Mouse (Mus musculus) neural tube, embryonic 14.5 days (tissue): ENCODE data around the gene Lasp1. TPM values are rescaled to one million over a fixed set of nuclear protein-coding genes. Genes with fewer than 3 reads are reported as not detected.
"Not testable (repeated sequence)": the region's sequence is repeated elsewhere in the genome, so short reads cannot be mapped to it uniquely, and the experiment has no call there.

Source experiments
- ATAC-seq: fragments of 200-750 bp; cut with Nextera tagmentation; 2 replicates; pipeline ENCODE4 v1.8.0; 2017; ENCODE audit warnings: low read depth, mild to moderate bottlenecking, moderate TSS enrichment, moderate library complexity
- H3K27ac ChIP-seq: fragments of 300-500 bp; sonication (generic); 2 replicates; pipeline ENCODE4 v1.5.1; 2014; ENCODE audit warnings: low read depth, mild to moderate bottlenecking, control low read depth, low read length, moderate library complexity, mixed read lengths
- H3K27me3 ChIP-seq: fragments of 300-500 bp; sonication (generic); 2 replicates; pipeline ENCODE4 v1.6.1; 2014; ENCODE audit warnings: low read length; ENCODE audit not compliant: control insufficient read depth, insufficient read depth
- H3K36me3 ChIP-seq: fragments of 300-500 bp; sonication (generic); 2 replicates; pipeline ENCODE4 v1.6.1; 2014; ENCODE audit warnings: low read length, mixed read lengths; ENCODE audit not compliant: control insufficient read depth, insufficient read depth
- H3K4me1 ChIP-seq: fragments of 300-500 bp; sonication (generic); 2 replicates; pipeline ENCODE4 v1.6.1; 2014; ENCODE audit warnings: low read length; ENCODE audit not compliant: control insufficient read depth, insufficient read depth
- H3K4me2 ChIP-seq: fragments of 300-500 bp; sonication (generic); 2 replicates; pipeline ENCODE4 v1.6.1; 2014; ENCODE audit warnings: mild to moderate bottlenecking, low read depth, low read length, control low read depth
- H3K4me3 ChIP-seq: fragments of 300-500 bp; sonication (generic); 2 replicates; pipeline ENCODE4 v1.5.1; 2014; ENCODE audit warnings: low read depth, low read length, control low read depth, mixed read lengths
- H3K9ac ChIP-seq: fragments of 300-500 bp; sonication (generic); replicated peaks from 2 replicates; pipeline ENCODE4 v1.6.1; 2014; ENCODE audit warnings: low read depth, mild to moderate bottlenecking, control low read depth, low read length, mixed read lengths
- H3K9me3 ChIP-seq: fragments of 300-500 bp; sonication (generic); 2 replicates; pipeline ENCODE4 v1.6.1; 2016; ENCODE audit warnings: low read length; ENCODE audit not compliant: control insufficient read depth
- WGBS: fragments of 180-500 bp; shearing (Covaris S2); extraction: QIAGEN DNeasy Blood & Tissue Kit; methylation state at CpG from one replicate; pipeline ENCODE4 v1.1.7; 2014; 5-methylcytosine and 5-hydroxymethylcytosine counted together
- polyA plus RNA-seq: library from polyadenylated mRNA; unstranded; fragments of >200 nt; fragmentation: Nextera tagmentation; extraction: Ambion mirVana; gene quantifications from 2 replicates; pipeline ENCODE4 v1.2.1, GENCODE M21; 2014

The Lasp1 gene
- polyA plus RNA-seq, 1 experiment from 2014 or later: 82.9 TPM

DNA sequence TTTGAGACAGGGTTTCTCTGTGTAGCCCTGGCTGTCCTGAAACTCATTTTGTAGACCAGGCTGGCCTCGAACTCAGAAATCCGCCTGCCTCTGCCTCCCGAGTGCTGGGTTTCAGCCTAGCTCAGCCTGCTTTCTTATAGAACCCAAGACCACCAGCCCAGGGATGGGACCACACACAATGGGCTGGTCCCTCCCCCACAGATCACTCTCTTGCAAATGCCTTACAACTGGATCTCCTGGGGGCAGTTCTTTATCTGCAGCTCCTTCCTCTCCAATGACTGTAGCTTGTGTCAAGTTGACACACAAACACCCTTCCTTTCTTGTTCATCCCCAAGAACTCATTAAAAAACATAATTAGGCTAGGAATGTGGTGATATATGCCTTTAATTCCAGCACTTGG lies 10.8 kb upstream of the Lasp1 start:
- WGBS: 95% methylated on average over 3 of the region's 3 CpGs

DNA sequence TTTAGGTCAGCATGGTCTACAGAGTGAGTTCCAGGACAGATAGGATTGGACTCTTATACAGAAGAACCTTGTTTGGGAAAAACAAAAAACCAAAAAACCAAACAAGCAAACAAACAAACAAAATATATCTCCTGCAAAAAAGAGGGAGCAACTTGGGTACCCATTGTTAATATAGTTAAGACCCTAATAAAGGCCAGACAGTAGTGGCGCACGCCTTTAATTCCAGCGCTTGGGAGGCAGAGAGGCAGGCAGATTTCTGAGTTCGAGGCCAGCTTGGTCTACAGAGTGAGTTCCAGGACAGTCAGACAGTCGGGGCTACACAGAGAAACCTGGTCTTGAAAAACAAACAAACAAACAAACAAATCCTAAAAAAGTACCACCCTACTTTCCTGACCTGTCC lies 9.1 kb upstream of the Lasp1 start:
- H3K27ac ChIP-seq: no peak overlapping the region
- no peaks in the 10 kb centered on the region for H3K27me3 ChIP-seq
- ATAC-seq: no peak
- H3K4me3 ChIP-seq: no peak overlapping the region
- H3K9ac ChIP-seq: no peak overlapping the region
- H3K9me3 ChIP-seq: no peaks in the 10 kb centered on the region
- no peak overlapping the region for H3K4me2 ChIP-seq
- no peaks in the 10 kb centered on the region for H3K4me1 ChIP-seq
- H3K36me3 ChIP-seq: no peaks in the 10 kb centered on the region
- 88% methylated on average over 5 of the region's 5 CpGs for WGBS

More for the DNA sequence above, 10.8 kb upstream of the Lasp1 start:
- no peak for ATAC-seq
- no peak overlapping the region for H3K4me2 ChIP-seq
- H3K4me3 ChIP-seq: no peak overlapping the region
- no peak overlapping the region for H3K9ac ChIP-seq
- no peaks in the 10 kb centered on the region for H3K27me3 ChIP-seq
- H3K36me3 ChIP-seq: no peaks in the 10 kb centered on the region
- H3K27ac ChIP-seq: no peak overlapping the region
- H3K4me1 ChIP-seq: no peaks in the 10 kb centered on the region
- no peaks in the 10 kb centered on the region for H3K9me3 ChIP-seq

DNA sequence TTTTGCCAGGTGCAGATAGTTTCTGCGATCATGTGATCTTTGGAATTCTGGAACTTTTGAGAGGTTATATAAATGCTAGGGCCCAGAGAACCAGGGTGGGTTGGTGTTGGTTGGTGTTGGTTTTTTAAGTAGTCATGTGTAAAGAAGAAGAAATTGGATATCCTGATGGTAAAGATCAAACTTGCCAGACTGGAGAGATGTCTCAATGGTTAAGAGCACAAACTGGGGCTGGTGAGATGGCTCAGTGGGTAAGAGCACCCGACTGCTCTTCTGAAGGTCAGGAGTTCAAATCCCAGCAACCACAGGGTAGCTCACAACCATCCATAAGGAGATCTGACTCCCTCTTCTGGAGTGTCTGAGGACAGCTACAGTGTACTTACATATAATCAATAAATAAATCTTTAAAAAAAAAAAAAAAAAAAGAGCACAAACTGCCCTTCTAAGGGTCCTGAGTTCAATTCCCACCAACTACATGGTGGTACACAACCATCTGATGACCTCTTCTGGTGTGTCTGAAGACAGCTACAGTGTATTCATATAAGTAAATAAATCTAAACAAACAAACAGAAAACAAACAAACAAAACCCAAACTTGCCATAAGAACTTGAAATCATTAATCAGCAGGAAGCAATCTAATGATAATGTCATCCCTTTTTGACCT lies 7.9 kb upstream of the Lasp1 start:
- H3K4me3 ChIP-seq, ATAC-seq, H3K9ac ChIP-seq, H3K27me3 ChIP-seq, H3K36me3 ChIP-seq, H3K27ac ChIP-seq, H3K4me1 ChIP-seq, H3K4me2 ChIP-seq, H3K9me3 ChIP-seq: not testable (repeated sequence)
- 76% methylated on average over 2 of the region's 2 CpGs for whole genome bisulfite sequencing

DNA sequence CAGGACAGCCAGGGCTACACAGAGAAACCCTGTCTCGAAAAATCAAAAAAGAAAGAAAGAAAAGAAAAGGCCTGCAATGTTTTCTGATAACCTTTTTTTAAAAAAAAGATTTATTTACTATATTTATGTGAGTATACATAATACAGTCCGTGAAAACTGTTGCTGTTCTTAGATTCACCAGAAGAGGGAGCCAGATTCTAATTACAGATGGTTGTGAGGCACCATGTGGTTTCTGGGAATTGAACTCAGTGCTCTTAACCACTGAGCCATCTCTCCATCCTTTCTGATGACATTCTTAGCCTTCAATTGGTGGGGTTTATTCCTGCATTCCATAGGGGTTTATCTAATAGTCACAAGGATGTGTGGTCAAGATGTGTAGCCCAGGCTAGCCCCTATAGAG lies 5.6 kb upstream of the Lasp1 start:
- H3K4me3 ChIP-seq: no peak overlapping the region
- no peaks in the 10 kb centered on the region for H3K36me3 ChIP-seq
- H3K9me3 ChIP-seq: no peaks in the 10 kb centered on the region
- H3K27ac ChIP-seq: no peak overlapping the region
- no peaks in the 10 kb centered on the region for H3K27me3 ChIP-seq
- 4% methylated on average over 2 of the region's 2 CpGs for WGBS
- no peak for ATAC-seq
- no peak overlapping the region for H3K4me2 ChIP-seq
- H3K4me1 ChIP-seq: no peaks in the 10 kb centered on the region
- H3K9ac ChIP-seq: no peak overlapping the region

GRCm38 (mm10) chr11:97796910-97797309 lies 1.9 kb upstream of the Lasp1 start:
- Histone ChIP-seq H3K4me2 (no peak overlapping the region), H3K4me1 (peaks cover 10% of the 10 kb centered on the region; the same call in 1 of the 2 replicates), H3K27me3 (no peaks in the 10 kb centered on the region; the same call in 1 of the 2 replicates), H3K9me3 (no peaks in the 10 kb centered on the region), H3K4me3 (no peak overlapping the region), H3K27ac (no peak overlapping the region), H3K36me3 (no peaks in the 10 kb centered on the region), H3K9ac (no peak overlapping the region)
- WGBS: 4% methylated on average over 6 of the region's 6 CpGs
- ATAC-seq: no peak

DNA sequence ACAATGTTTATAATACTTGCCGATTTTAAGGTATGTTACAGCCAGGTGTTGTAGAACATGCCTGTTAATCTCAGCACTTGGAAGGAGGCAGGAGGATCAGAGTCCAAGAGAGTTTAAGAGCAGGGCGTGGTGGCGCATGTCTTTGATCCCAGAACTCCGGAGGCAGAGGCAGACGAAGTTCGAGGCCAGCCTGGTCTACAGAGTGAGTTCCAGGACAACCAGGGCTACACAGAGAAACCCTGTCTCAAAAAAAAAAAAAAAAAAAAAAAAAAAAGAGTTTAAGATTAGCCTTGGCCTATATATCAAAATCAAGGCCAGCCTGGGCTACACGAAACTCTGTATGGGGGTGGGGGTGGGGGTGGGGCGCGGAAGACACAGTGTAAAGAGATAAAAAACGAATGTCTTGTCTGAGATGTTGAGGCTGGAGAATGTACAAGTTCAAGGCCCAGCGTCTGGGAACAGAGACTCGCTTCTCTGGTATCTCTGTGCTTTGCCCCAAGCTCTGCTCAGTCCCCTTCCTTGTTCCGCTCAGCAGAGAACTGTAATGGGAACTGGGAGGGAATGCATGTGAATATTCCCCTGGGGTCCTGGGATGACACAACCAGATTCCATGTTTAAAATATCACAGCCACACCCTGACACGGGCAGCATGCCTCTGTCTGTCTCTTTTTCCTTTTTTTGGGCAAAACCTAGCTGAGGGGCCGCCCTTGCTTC lies 1.3 kb upstream of the Lasp1 start:
- WGBS: 58% methylated on average over 15 of the region's 15 CpGs
- Histone ChIP-seq H3K27ac (peak overlapping the region; percentile 86; the same call in 1 of the 2 replicates), H3K4me2 (0 out of 2 replicates have a peak overlapping the region, but pooled peaks have one; percentile 26), H3K27me3 (no peaks in the 10 kb centered on the region; the same call in 1 of the 2 replicates), H3K9me3 (no peaks in the 10 kb centered on the region), H3K9ac (no peak overlapping the region), H3K4me3 (peak overlapping the region; percentile 93; the same call in 1 of the 2 replicates), H3K36me3 (no peaks in the 10 kb centered on the region), H3K4me1 (peaks cover 17% of the 10 kb centered on the region; the same call in 1 of the 2 replicates)
- ATAC-seq: no peak

DNA sequence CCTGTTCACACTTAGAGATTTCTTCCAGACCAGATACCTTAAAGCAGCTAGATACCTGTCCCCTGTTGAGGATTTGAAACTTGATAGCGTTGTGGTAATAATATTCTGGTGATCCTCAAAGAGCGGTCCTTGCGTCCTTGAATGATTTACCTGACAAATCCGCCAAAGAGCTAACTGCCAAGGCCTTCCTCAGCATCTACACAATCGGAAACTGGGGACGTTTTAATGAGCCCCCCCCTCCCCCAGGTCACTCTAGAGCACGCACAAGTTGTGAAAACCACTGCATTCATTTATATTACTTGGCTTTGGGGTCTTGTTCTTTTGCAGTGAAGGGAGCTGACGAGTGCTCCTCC lies 741 bp upstream of the Lasp1 start:
- Histone ChIP-seq H3K4me2 (peak overlapping the region; percentile 26; the same call in 1 of the 2 replicates), H3K27ac (peak overlapping the region; percentile 86), H3K36me3 (no peaks in the 10 kb centered on the region), H3K27me3 (no peaks in the 10 kb centered on the region; the same call in 1 of the 2 replicates), H3K9me3 (no peaks in the 10 kb centered on the region), H3K4me1 (peaks cover 17% of the 10 kb centered on the region; the same call in 1 of the 2 replicates), H3K4me3 (peak overlapping the region; percentile 93), H3K9ac (no peak overlapping the region)
- no peak for ATAC-seq
- 38% methylated on average over 8 of the region's 8 CpGs for WGBS

- ATAC-seq: peak; percentile 79
- Histone ChIP-seq H3K36me3 (no peaks in the 10 kb centered on the region), H3K9ac (peak overlapping the region; percentile 91), H3K9me3 (no peaks in the 10 kb centered on the region), H3K4me3 (peak overlapping the region; percentile 93), H3K4me2 (peak overlapping the region; percentile 90), H3K27me3 (no peaks in the 10 kb centered on the region; the same call in 1 of the 2 replicates), H3K27ac (peak overlapping the region; percentile 86), H3K4me1 (peaks cover 25% of the 10 kb centered on the region)
- under 1% methylated on average over 59 of the region's 71 CpGs for WGBS
These were observed 570 bp downstream of the Lasp1 start for GRCm38 (mm10) chr11:97799146-97799993.
